In the genomic region with DNA sequence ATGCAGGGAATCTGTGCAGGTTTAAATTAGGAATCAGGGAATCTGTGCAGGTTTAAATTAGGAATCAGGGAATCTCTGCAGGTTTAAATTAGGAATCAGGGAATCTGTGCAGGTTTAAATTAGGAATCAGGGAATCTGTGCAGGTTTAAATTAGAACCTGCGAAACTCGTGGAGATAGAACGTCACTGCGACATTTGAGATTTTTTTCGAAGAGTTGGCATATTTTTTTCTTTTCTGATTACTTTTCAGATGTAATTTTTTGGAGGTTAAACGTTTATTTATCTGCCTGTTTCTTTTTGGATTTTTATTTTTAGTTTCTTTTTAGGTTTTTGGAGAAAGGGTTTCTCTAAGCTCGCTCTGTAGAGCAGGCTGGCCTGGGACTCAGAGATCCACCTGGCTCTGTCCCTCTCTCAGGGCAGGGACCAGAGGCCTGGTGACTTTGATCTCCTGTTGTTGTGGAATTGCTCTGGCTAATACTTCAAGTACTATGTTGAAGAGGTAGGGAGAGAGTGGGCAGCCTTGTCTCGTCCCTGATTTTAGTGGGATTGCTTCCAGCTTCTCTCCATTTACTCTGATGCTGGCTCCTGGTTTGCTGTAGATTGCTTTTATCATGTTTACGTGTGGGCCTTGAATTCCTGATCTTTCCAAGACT, we compare ENCODE assay signal across 10 mouse cellular contexts. TPM values are rescaled to one million over a fixed set of nuclear protein-coding genes. Genes with fewer than 3 reads are reported as not detected.
DNase-seq lines count a peak whose midpoint lies in the region; ATAC-seq and TF ChIP-seq lines count a peak whose summit lies in the region.
"Not testable (repeated sequence)": the region's sequence is repeated elsewhere in the genome, so short reads cannot be mapped to it uniquely, and the experiment has no call there.
"Had no signal": no experiment of that assay in that cellular context is flagged by ENCODE, and none has a peak within 500 bp of the region (broad histone marks: within the 10 kb centered on the region; RNA-seq: fewer than 3 reads in every experiment).

No protein-coding gene starts in this region.

- H3K9ac ChIP-seq in forebrain, embryonic 12.5 days; liver, embryonic 13.5 days; neural tube, embryonic 11.5 days (ENCODE audit: low read length); stomach, embryonic 15.5 days: not testable (repeated sequence)

- TF ChIP-seq POLR2A in brain, embryonic 14.5 days (IDR thresholded peaks at IDR 0.05; ENCODE audit: borderline replicate concordance, extremely low read depth, insufficient read depth, insufficient read length, poor library complexity, severe bottlenecking): not testable (repeated sequence)

- not testable (repeated sequence) for H3K27me3 ChIP-seq in forebrain, embryonic 12.5 days; liver, embryonic 13.5 days; neural tube, embryonic 11.5 days (ENCODE audit: control insufficient read depth, insufficient read depth, low read length); stomach, embryonic 15.5 days (replicated peaks)

- WGBS in forebrain, embryonic 12.5 days: 67% methylated on average over 9 of the region's 9 CpGs
- 63% methylated on average over 9 of the region's 9 CpGs for WGBS in liver, embryonic 13.5 days (ENCODE audit: insufficient replicate concordance)
- WGBS in neural tube, embryonic 11.5 days: 69% methylated on average over 8 of the region's 9 CpGs
- 69% methylated on average over 9 of the region's 9 CpGs for WGBS in stomach, embryonic 15.5 days

- DNase-seq in A20 (ENCODE audit: low read depth, low spot score): peak; percentile 43
- peak; percentile 54 for DNase-seq in brain, embryonic 14.5 days (ENCODE audit: low read depth)
- DNase-seq in heart, postnatal 36 days: peak; percentile 12 to 28
- peak; percentile 34 for DNase-seq in kidney, postnatal 10 days
- not testable (repeated sequence) for DNase-seq in liver, embryonic 13.5 days; neural tube, embryonic 11.5 days (ENCODE audit: low spot score)

- intact Hi-C loops in heart, postnatal 36 days (cut with DNase I): not testable (repeated sequence)

- H3K36me3 ChIP-seq in forebrain, embryonic 12.5 days (replicated peaks); liver, embryonic 13.5 days; neural tube, embryonic 11.5 days (ENCODE audit: control insufficient read depth, insufficient read depth, low read length); stomach, embryonic 15.5 days: not testable (repeated sequence)

- H3K9me3 ChIP-seq in forebrain, embryonic 12.5 days; liver, embryonic 13.5 days (replicated peaks); neural tube, embryonic 11.5 days (ENCODE audit: control insufficient read depth, low read length); stomach, embryonic 15.5 days: not testable (repeated sequence)

- not testable (repeated sequence) for H3K27ac ChIP-seq in forebrain, embryonic 12.5 days; liver, embryonic 13.5 days; neural tube, embryonic 11.5 days (ENCODE audit: low read depth, low read length); stomach, embryonic 15.5 days

- H3K4me1 ChIP-seq in forebrain, embryonic 12.5 days; liver, embryonic 13.5 days (replicated peaks); neural tube, embryonic 11.5 days (ENCODE audit: control insufficient read depth, insufficient read depth, low read length); stomach, embryonic 15.5 days: not testable (repeated sequence)

- peak; percentile 82 for ATAC-seq in forebrain, embryonic 12.5 days (ENCODE audit: low FRiP score)
- ATAC-seq in liver, embryonic 13.5 days (ENCODE audit: low read depth): peak; percentile 76
- ATAC-seq in neural tube, embryonic 11.5 days (ENCODE audit: insufficient read depth, low FRiP score, low TSS enrichment): peak; percentile 69; the same call in 1 of the 2 replicates
- peak; percentile 71; the same call in 1 of the 2 replicates for ATAC-seq in stomach, embryonic 15.5 days (ENCODE audit: insufficient read depth, low FRiP score, low read depth)

- not testable (repeated sequence) for H3K4me3 ChIP-seq in forebrain, embryonic 12.5 days (replicated peaks); liver, embryonic 13.5 days (replicated peaks); neural tube, embryonic 11.5 days (ENCODE audit: low read depth, low read length); stomach, embryonic 15.5 days (replicated peaks)

- H3K4me2 ChIP-seq in forebrain, embryonic 12.5 days; liver, embryonic 13.5 days; neural tube, embryonic 11.5 days (ENCODE audit: low read depth); stomach, embryonic 15.5 days: not testable (repeated sequence)

- TF ChIP-seq CTCF in brain, embryonic 14.5 days (IDR thresholded peaks at IDR 0.05; ENCODE audit: borderline replicate concordance, extremely low read depth, insufficient read depth, insufficient read length): not testable (repeated sequence)

RNA-seq across cellular contexts. Expression of a gene that starts 31.2 kb away (rescaled TPM):
- not detected in 2 replicates for polyA plus RNA-seq in brain, embryonic 14.5 days (2012; rRNA removed)
- not detected in 2 replicates for polyA plus RNA-seq in forebrain, embryonic 12.5 days (2016; fragmentation: Nextera tagmentation; extraction: Ambion mirVana)
- total RNA-seq in heart, postnatal 36 days (2021): not detected
- not detected in 2 replicates for polyA plus RNA-seq in liver, embryonic 13.5 days (2015; fragmentation: Nextera tagmentation; extraction: Ambion mirVana)
- polyA plus RNA-seq in neural tube, embryonic 11.5 days (2014; fragmentation: Nextera tagmentation; extraction: Ambion mirVana): not detected in 2 replicates
- polyA plus RNA-seq in stomach, embryonic 15.5 days (2015; fragmentation: Nextera tagmentation; extraction: Ambion mirVana): not detected in 2 replicates
- total RNA-seq: gastrocnemius, postnatal 36 days; layer of hippocampus, postnatal 14 days had no signal
